Mouse (Mus musculus) heart, embryonic 11.5 days (tissue): Measurements from ENCODE around the gene Tgtp1. TPM values are rescaled to one million over a fixed set of nuclear protein-coding genes. Genes with fewer than 3 reads are reported as not detected.
"Not testable (repeated sequence)": the region's sequence is repeated elsewhere in the genome, so short reads cannot be mapped to it uniquely, and the experiment has no call there.

Experiments used
- ATAC-seq: fragments of 200-750 bp; cut with Nextera tagmentation; replicated peaks from 2 replicates; pipeline ENCODE4 v1.8.0; 2017; ENCODE audit warnings: moderate library complexity; ENCODE audit not compliant: insufficient number of reproducible peaks, low FRiP score, low TSS enrichment
- H3K27ac ChIP-seq: fragments of 300-500 bp; sonication (generic); 2 replicates; pipeline ENCODE4 v1.5.1; 2014; ENCODE audit warnings: mild to moderate bottlenecking, low read depth, low read length
- H3K27me3 ChIP-seq: fragments of 300-500 bp; sonication (generic); 2 replicates; pipeline ENCODE4 v1.6.1; 2014; ENCODE audit warnings: mild to moderate bottlenecking, low read length, mixed read lengths; ENCODE audit not compliant: control insufficient read depth, insufficient read depth
- H3K36me3 ChIP-seq: fragments of 300-500 bp; sonication (generic); 2 replicates; pipeline ENCODE4 v1.6.1; 2014; ENCODE audit warnings: mild to moderate bottlenecking, low read length, moderate library complexity, mixed read lengths; ENCODE audit not compliant: control insufficient read depth, insufficient read depth
- H3K4me1 ChIP-seq: fragments of 300-500 bp; sonication (generic); 2 replicates; pipeline ENCODE4 v1.6.1; 2014; ENCODE audit warnings: low read length; ENCODE audit not compliant: control insufficient read depth, insufficient read depth
- H3K4me2 ChIP-seq: fragments of 300-500 bp; sonication (generic); 2 replicates; pipeline ENCODE4 v1.6.1; 2014; ENCODE audit warnings: mild to moderate bottlenecking, moderate library complexity
- H3K4me3 ChIP-seq: fragments of 300-500 bp; sonication (generic); 2 replicates; pipeline ENCODE4 v1.5.1; 2014; ENCODE audit warnings: low read depth, low read length
- H3K9ac ChIP-seq: fragments of 300-500 bp; sonication (generic); 2 replicates; pipeline ENCODE4 v1.6.1; 2014; ENCODE audit warnings: mild to moderate bottlenecking, low read depth, low read length, moderate library complexity
- H3K9me3 ChIP-seq: fragments of 300-500 bp; sonication (generic); replicated peaks from 2 replicates; pipeline ENCODE4 v1.6.1; 2016; ENCODE audit warnings: low read length; ENCODE audit not compliant: control insufficient read depth
- WGBS: fragments of 180-500 bp; shearing (Covaris S2); extraction: QIAGEN DNeasy Blood & Tissue Kit; methylation state at CpG from one replicate; pipeline ENCODE4 v1.1.7; 2014; ENCODE audit not compliant: insufficient replicate concordance; 5-methylcytosine and 5-hydroxymethylcytosine counted together
- polyA plus RNA-seq: library from polyadenylated mRNA; unstranded; fragments of >200 nt; fragmentation: Nextera tagmentation; extraction: Ambion mirVana; gene quantifications from 2 replicates; pipeline ENCODE4 v1.2.1, GENCODE M21; 2014

The Tgtp1 gene
- polyA plus RNA-seq, 1 experiment from 2014 or later: not detected

DNA sequence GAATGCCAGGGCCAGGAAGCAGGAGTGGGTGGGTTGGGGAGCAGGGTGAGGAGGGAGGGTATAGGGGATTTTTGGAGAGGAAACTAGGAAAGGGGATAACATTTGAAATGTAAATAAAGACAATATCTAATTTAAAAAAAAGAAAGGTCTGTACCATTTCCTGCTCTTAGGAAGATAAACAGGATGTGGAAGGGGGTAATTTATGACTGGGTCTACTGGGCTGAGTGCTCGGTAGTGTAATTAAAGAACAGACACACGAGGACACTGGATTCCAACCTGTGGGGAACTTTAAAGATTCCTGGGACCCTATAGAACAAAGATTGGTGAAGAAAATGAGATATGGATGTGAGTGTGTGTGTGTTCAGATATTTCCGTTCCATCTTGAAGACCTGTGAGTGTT, 11.1 kb downstream of the Tgtp1 start:
- not testable (repeated sequence) for H3K4me2 ChIP-seq, ATAC-seq, H3K9me3 ChIP-seq, H3K27ac ChIP-seq, H3K27me3 ChIP-seq, H3K9ac ChIP-seq, H3K4me1 ChIP-seq, H3K36me3 ChIP-seq, H3K4me3 ChIP-seq
- WGBS: no CpG with 5 or more reads among the region's 3 CpGs

DNA sequence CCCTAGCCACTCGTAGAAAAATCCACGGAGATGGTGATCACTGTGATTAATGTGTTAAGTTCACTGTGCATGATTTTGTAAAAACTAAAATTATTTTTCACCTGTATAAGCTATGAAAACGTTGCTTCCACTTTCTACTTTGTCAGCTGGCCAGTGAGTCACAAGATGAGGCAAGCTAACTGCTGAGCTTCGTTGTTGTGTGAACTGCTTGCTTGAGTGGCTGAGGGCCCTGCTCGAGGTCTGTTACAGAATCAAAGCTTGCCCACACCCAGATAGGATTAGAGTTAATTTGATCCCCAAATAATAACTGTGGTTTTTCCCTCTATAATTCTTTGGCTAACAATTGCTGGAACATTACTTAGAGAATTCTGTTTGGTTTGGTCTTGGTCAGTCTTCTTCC, 13.9 kb downstream of the Tgtp1 start:
- no CpG with 5 or more reads among the region's 5 CpGs for WGBS
- not testable (repeated sequence) for H3K27me3 ChIP-seq, H3K27ac ChIP-seq, H3K4me3 ChIP-seq, H3K36me3 ChIP-seq, H3K4me2 ChIP-seq, H3K9ac ChIP-seq, H3K4me1 ChIP-seq, H3K9me3 ChIP-seq, ATAC-seq

DNA sequence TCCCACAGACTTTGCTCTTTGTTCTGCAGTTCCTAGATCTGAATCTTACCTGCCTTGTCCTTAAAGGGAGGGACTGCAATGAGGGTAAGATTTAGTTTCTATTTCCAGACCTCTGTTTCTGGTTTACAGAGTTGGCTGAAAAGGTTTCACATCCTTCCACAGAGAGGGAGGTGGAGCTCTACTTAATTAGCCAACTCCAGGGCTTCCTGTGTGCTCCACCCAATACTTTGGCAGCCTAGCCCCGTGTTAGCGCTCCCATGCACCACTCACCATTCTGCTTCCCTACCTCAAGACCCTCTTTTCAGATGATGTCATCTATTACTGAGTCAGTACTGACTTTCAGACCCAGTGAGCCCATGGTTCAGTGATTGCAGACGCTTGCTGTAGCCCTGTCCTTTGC, 14.7 kb downstream of the Tgtp1 start, which contains the start of gene 9930111J21Rik1:
TSS of gene 9930111J21Rik1 (minus strand) at position 148 of the 400 bp plus-strand sequence.
- WGBS: no CpG with 5 or more reads among the region's 3 CpGs
- H3K27me3 ChIP-seq, H3K4me3 ChIP-seq, ATAC-seq, H3K4me1 ChIP-seq, H3K36me3 ChIP-seq, H3K27ac ChIP-seq, H3K9me3 ChIP-seq, H3K4me2 ChIP-seq, H3K9ac ChIP-seq: not testable (repeated sequence)

DNA sequence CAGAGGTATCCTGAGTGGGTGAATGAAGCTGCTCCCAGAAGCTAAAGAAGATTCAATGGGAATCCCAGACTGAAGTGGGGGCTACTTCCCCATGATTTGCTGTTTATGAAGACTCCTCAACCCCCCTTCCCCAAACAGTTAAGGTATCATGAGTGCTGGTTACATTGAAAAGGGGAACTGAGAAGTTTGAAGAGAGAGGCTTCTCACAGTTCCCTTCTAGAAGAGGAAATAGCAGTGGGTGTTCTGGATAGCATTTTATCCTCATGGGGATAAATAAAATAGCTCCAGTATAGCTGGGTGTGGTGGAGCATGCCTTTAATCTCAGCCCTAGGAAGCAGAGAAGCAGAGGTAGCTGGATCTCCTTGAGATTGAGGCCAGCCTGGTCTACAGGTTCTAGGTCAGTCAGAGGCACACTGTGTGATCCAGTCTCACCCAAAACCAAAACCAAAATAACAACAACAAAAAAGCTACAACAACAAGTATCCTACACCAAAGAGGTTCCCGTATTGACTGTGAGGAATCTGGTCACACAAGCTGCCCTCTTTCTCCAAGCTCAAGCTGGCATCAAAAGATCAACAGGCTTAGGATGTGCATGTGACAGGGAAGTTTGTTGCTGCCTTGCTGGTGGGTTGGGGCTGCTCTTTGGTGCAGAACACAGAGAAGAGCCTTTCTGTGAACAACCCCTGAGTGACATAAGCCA, 15.6 kb downstream of the Tgtp1 start, which contains the start of gene Olfr56:
TSS of gene Olfr56 (plus strand) at position 650 of the 700 bp plus-strand sequence.
- not testable (repeated sequence) for H3K4me3 ChIP-seq, ATAC-seq, H3K9ac ChIP-seq, H3K27ac ChIP-seq, H3K36me3 ChIP-seq, H3K9me3 ChIP-seq, H3K4me1 ChIP-seq, H3K27me3 ChIP-seq, H3K4me2 ChIP-seq
- no CpG with 5 or more reads among the region's 1 CpGs for WGBS

DNA sequence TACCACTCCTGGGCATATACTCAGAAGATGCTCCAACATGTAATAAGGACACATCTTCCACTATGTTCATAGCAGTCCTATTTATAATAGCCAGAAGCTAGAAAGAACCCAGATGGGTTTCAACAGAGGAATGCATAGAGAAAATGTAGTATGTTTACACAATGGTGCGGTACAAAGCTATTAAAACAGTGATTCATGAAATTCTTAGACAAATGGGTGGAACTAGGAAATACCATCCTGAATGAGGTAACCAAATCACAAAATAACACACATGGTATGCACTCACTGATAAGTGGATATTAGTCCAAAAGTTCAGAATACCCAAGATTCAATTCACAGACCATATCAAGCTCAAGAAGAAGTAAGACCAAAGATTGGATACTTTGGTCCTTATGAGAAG, 19.3 kb downstream of the Tgtp1 start:
- not testable (repeated sequence) for H3K9ac ChIP-seq, H3K4me3 ChIP-seq, ATAC-seq, H3K4me2 ChIP-seq, H3K4me1 ChIP-seq, H3K36me3 ChIP-seq, H3K27ac ChIP-seq, H3K9me3 ChIP-seq, H3K27me3 ChIP-seq
- no CpG with 5 or more reads among the region's 1 CpGs for WGBS

DNA sequence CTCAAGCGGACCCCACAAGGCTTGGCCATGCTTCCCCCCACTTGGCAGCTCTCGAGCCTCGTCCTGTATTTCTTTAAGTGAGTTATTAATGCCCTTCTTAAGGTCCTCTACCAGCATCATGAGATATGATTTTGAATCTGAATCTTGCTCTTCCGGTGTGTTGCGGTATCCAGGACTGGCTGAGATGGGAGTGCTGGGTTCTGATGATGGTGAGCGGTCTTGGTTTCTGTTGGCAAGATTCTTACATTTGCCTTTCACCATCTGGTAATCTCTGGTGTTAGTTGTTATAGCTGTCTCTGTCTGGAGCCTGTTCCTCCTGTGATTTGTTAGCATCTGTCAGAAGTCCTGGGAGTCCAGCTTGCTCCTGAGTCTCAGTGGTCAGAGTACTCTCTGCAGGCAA, 47.9 kb downstream of the Tgtp1 start, which contains the start of gene Psme2b:
TSS of gene Psme2b (minus strand) at position 101 of the 400 bp plus-strand sequence.
- H3K9ac ChIP-seq, H3K4me3 ChIP-seq, H3K27me3 ChIP-seq, H3K4me2 ChIP-seq, ATAC-seq, H3K27ac ChIP-seq, H3K4me1 ChIP-seq, H3K9me3 ChIP-seq, H3K36me3 ChIP-seq: not testable (repeated sequence)
- 83% methylated on average over 6 of the region's 6 CpGs for WGBS

DNA sequence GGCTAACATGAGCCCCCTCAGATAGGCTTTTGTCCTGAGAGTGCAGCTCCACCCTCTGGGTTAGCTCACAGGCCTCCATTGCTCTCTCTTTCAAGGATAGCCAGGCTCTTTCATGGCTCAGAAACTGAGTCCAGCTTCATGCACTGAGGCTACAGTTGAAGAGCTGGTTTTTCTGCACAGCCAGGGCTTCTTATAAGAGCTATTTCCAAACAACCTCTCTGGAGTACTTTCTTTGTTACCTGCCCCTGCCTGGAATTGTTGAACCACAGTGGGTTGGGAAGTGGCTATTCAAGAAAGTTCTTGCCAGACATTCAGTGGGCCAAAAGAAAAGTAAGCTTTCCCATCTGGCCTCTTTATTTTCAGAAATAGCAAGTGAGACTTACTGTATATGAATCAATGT, 54.7 kb downstream of the Tgtp1 start:
- not testable (repeated sequence) for ATAC-seq, H3K9me3 ChIP-seq, H3K9ac ChIP-seq

More for the DNA sequence above, 54.7 kb downstream of the Tgtp1 start:
- not testable (repeated sequence) for H3K4me2 ChIP-seq, H3K36me3 ChIP-seq, H3K4me3 ChIP-seq, H3K27me3 ChIP-seq, H3K27ac ChIP-seq, H3K4me1 ChIP-seq

Other genes with a start within 250 kb of the Tgtp1 start
- 538 and 603 TPM in 2 replicates for gene Rack1, start 193.8 kb downstream of the Tgtp1 start, polyA plus RNA-seq
- gene Trim41, start 176.8 kb downstream of the Tgtp1 start, polyA plus RNA-seq: 3.3 and 3.7 TPM in 2 replicates
- 0.43 and 0.70 TPM in 2 replicates for gene Trim7, start 168.0 kb downstream of the Tgtp1 start, polyA plus RNA-seq
- 2.9 and 4.0 TPM in 2 replicates for gene Gm12184, start 167.5 kb downstream of the Tgtp1 start, polyA plus RNA-seq
- gene Irgm1, start 122.5 kb downstream of the Tgtp1 start, polyA plus RNA-seq: 4.9 and 5.9 TPM in 2 replicates
- gene Gm5431, start 92.0 kb downstream of the Tgtp1 start, polyA plus RNA-seq: 0.16 TPM in 1 of 2 replicates, not detected in the other
- 1.3 and 1.7 TPM in 2 replicates for gene Psme2b, start 48.0 kb downstream of the Tgtp1 start, polyA plus RNA-seq
- gene Olfr56, start 15.3 kb downstream of the Tgtp1 start, polyA plus RNA-seq: not detected in 2 replicates
- gene 9930111J21Rik1, start 14.8 kb downstream of the Tgtp1 start, polyA plus RNA-seq: 0.08 TPM in 1 of 2 replicates, not detected in the other
- not detected in 2 replicates for gene Gm12185, start 1.9 kb downstream of the Tgtp1 start, polyA plus RNA-seq
- not detected in 2 replicates for gene 9930111J21Rik2, start 57.1 kb upstream of the Tgtp1 start, polyA plus RNA-seq
- gene Tgtp2, start 70.0 kb upstream of the Tgtp1 start, polyA plus RNA-seq: not detected in 2 replicates
- 0.58 and 0.96 TPM in 2 replicates for gene Ifi47, start 82.4 kb upstream of the Tgtp1 start, polyA plus RNA-seq
- gene Olfr1396, start 120.7 kb upstream of the Tgtp1 start, polyA plus RNA-seq: not detected in 2 replicates
- gene Olfr1395, start 148.1 kb upstream of the Tgtp1 start, polyA plus RNA-seq: not detected in 2 replicates
- not detected in 2 replicates for gene Olfr1394, start 160.2 kb upstream of the Tgtp1 start, polyA plus RNA-seq
- gene Btnl9, start 193.0 kb upstream of the Tgtp1 start, polyA plus RNA-seq: 0.39 and 0.49 TPM in 2 replicates
- 33.9 and 36.8 TPM in 2 replicates for gene Zfp62, start 209.1 kb upstream of the Tgtp1 start, polyA plus RNA-seq